Mouse (Mus musculus) liver, adult 2 months (tissue): Measurements from ENCODE around the gene Nxn.

Source experiments
- CTCF ChIP-seq: fragments of 200-500 bp; IDR thresholded peaks from 2 replicates; pipeline ENCODE4 v1.5.1; 2011; ENCODE audit warnings: low read depth, low read length, control low read depth
- POLR2A ChIP-seq: fragments of 200-500 bp; IDR thresholded peaks from 2 replicates; pipeline ENCODE4 v1.6.1; 2011; ENCODE audit warnings: low read length, control low read depth; ENCODE audit not compliant: insufficient read depth; ENCODE audit errors: extremely low read depth

GRCm38 (mm10) chr11:76253918-76254264 is 145.0 kb downstream of the Nxn start:
- no peak for TF ChIP-seq CTCF
- no peak for TF ChIP-seq POLR2A
